Mouse (Mus musculus) erythroblast, embryonic 14.5 days (primary cell): ENCODE data around the gene Rad51b. TPM values are rescaled to one million over a fixed set of nuclear protein-coding genes. Genes with fewer than 3 reads are reported as not detected.

ENCODE experiments used
- H3K27me3 ChIP-seq: 2 replicates; pipeline ENCODE4 v1.6.1; 2012; ENCODE audit warnings: inconsistent platforms; ENCODE audit not compliant: control insufficient read depth
- H3K36me3 ChIP-seq: 2 replicates; pipeline ENCODE4 v1.6.1; 2012; ENCODE audit warnings: mild to moderate bottlenecking, inconsistent platforms; ENCODE audit not compliant: control insufficient read depth
- H3K4me1 ChIP-seq: 2 replicates; pipeline ENCODE4 v1.6.1; 2012; ENCODE audit warnings: inconsistent platforms; ENCODE audit not compliant: control insufficient read depth
- H3K4me3 ChIP-seq: replicated peaks from 2 replicates; pipeline ENCODE3; 2012; ENCODE audit warnings: moderate library complexity, mild to moderate bottlenecking, inconsistent platforms
- H3K9me3 ChIP-seq: 2 replicates; pipeline ENCODE4 v1.6.1; 2012; ENCODE audit warnings: low read length, inconsistent platforms, mixed read lengths; ENCODE audit not compliant: control insufficient read depth
- GATA1 ChIP-seq: IDR thresholded peaks from 2 replicates; pipeline ENCODE4 v1.6.1; 2012; ENCODE audit warnings: low read length, inconsistent platforms, mixed read lengths
- TAL1 ChIP-seq: IDR thresholded peaks from 3 replicates; pipeline ENCODE4 v1.6.1; 2012; ENCODE audit warnings: low read length, inconsistent platforms, mixed read lengths
- polyA plus RNA-seq: library from polyadenylated mRNA; stranded (reverse); fragments of >175 nt; gene quantifications from 2 replicates; pipeline ENCODE4 v1.2.3, GENCODE M21; 2012

Rad51b gene
- polyA plus RNA-seq, 1 experiment = 0.06 TPM

GRCm38 (mm10) chr12:79412894-79413507 is 115.9 kb downstream of the Rad51b start:
- Histone ChIP-seq H3K4me3 (no peak overlapping the region), H3K9me3 (no peaks in the 10 kb centered on the region), H3K36me3 (no peaks in the 10 kb centered on the region), H3K27me3 (no peaks in the 10 kb centered on the region), H3K4me1 (no peaks in the 10 kb centered on the region)
- TF ChIP-seq TAL1 (no peak), GATA1 (no peak)

- Histone ChIP-seq H3K4me1 (no peaks in the 10 kb centered on the region), H3K9me3 (no peaks in the 10 kb centered on the region), H3K27me3 (no peaks in the 10 kb centered on the region), H3K36me3 (no peaks in the 10 kb centered on the region), H3K4me3 (no peak overlapping the region)
- TF ChIP-seq GATA1 = no peak
- TF ChIP-seq TAL1 = no peak
These were observed 120.3 kb downstream of the Rad51b start for GRCm38 (mm10) chr12:79417360-79417759.

GRCm38 (mm10) chr12:79420605-79421004 is 123.5 kb downstream of the Rad51b start:
- Histone ChIP-seq H3K4me3 (no peak overlapping the region), H3K4me1 (no peaks in the 10 kb centered on the region), H3K9me3 (no peaks in the 10 kb centered on the region; the same call in 1 of the 2 replicates), H3K27me3 (no peaks in the 10 kb centered on the region), H3K36me3 (no peaks in the 10 kb centered on the region)
- TF ChIP-seq GATA1 (no peak), TAL1 (no peak)

- Histone ChIP-seq H3K36me3 (no peaks in the 10 kb centered on the region), H3K27me3 (no peaks in the 10 kb centered on the region), H3K4me3 (no peak overlapping the region), H3K4me1 (no peaks in the 10 kb centered on the region), H3K9me3 (no peaks in the 10 kb centered on the region; the same call in 1 of the 2 replicates)
- TF ChIP-seq TAL1 (no peak), GATA1 (no peak)
These were observed 132.6 kb downstream of the Rad51b start for GRCm38 (mm10) chr12:79429507-79430291.

GRCm38 (mm10) chr12:79431138-79431537 is 134.1 kb downstream of the Rad51b start:
- Histone ChIP-seq H3K36me3 (no peaks in the 10 kb centered on the region), H3K9me3 (no peaks in the 10 kb centered on the region), H3K27me3 (no peaks in the 10 kb centered on the region), H3K4me1 (no peaks in the 10 kb centered on the region), H3K4me3 (no peak overlapping the region)
- TF ChIP-seq GATA1 (no peak), TAL1 (no peak)

GRCm38 (mm10) chr12:79433724-79434442 is 136.8 kb downstream of the Rad51b start:
- Histone ChIP-seq H3K27me3 (no peaks in the 10 kb centered on the region), H3K4me3 (no peak overlapping the region), H3K4me1 (no peaks in the 10 kb centered on the region), H3K36me3 (no peaks in the 10 kb centered on the region), H3K9me3 (no peaks in the 10 kb centered on the region)
- TF ChIP-seq TAL1 (no peak), GATA1 (no peak)

- Histone ChIP-seq H3K9me3 (no peaks in the 10 kb centered on the region), H3K36me3 (no peaks in the 10 kb centered on the region), H3K4me3 (no peak overlapping the region), H3K27me3 (no peaks in the 10 kb centered on the region), H3K4me1 (no peaks in the 10 kb centered on the region)
- TF ChIP-seq GATA1 (no peak), TAL1 (no peak)
These were observed 138.4 kb downstream of the Rad51b start for GRCm38 (mm10) chr12:79435474-79435873.

GRCm38 (mm10) chr12:79436035-79436434 is 139.0 kb downstream of the Rad51b start:
- TF ChIP-seq GATA1 = no peak
- no peak for TF ChIP-seq TAL1
- Histone ChIP-seq H3K9me3 (no peaks in the 10 kb centered on the region), H3K4me1 (no peaks in the 10 kb centered on the region), H3K27me3 (no peaks in the 10 kb centered on the region), H3K36me3 (no peaks in the 10 kb centered on the region), H3K4me3 (no peak overlapping the region)

GRCm38 (mm10) chr12:79436892-79437291 is 139.8 kb downstream of the Rad51b start:
- no peaks in the 10 kb centered on the region for H3K4me1 ChIP-seq
- H3K36me3 ChIP-seq = no peaks in the 10 kb centered on the region
- H3K27me3 ChIP-seq = no peaks in the 10 kb centered on the region
- TF ChIP-seq TAL1 (no peak), GATA1 (no peak)
- H3K9me3 ChIP-seq = no peaks in the 10 kb centered on the region
- H3K4me3 ChIP-seq = no peak overlapping the region
